Mouse (Mus musculus): ENCODE data around the gene Wwox.

Gene Wwox

DNA sequence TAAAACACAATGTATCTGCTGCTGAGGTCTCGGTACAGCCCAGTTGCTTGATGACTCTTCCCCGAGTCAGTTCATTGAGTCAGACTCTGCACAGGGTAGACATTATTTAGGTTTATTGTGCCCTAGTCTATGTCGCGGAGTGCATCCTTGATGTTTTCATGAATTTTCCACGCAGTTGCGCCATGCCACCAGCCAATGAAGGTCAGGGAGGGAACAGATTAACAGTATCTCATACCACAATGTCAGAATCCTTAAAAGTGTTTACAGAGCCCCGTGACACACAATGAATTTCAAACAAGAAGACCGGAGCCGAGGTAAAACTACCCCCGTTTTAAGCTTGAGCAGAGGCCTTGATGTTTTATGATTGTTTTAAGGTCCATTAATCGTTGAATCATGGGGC, 561.3 kb downstream of the Wwox start:
- DNase-seq (ENCODE audit: inconsistent age in 2 of 2, low spot score in 1 of 2), result peak; percentile 34 to 76

DNA sequence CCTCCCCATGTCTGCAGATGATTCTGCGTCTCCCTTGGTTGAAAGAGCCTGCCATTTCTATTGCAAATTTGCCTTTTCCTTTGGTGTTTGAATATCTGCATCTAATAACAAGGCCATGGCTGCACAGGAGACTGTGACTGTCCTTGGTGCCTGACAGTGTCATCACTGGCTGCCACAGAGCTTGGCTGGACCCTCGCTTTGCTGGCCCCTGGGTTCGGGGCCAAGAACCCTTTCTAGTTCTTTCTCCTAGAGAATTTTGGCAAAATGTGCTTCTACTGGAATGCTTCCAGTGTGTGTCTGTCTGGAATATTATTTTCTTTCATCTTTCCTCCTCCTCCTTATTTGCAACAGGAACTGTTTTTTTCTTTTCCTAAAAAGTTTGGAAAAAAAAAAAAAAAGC, 565.6 kb downstream of the Wwox start:
- DNase-seq (ENCODE audit: inconsistent age in 2 of 2, low spot score in 1 of 2), result peak; percentile 56 to 75

DNA sequence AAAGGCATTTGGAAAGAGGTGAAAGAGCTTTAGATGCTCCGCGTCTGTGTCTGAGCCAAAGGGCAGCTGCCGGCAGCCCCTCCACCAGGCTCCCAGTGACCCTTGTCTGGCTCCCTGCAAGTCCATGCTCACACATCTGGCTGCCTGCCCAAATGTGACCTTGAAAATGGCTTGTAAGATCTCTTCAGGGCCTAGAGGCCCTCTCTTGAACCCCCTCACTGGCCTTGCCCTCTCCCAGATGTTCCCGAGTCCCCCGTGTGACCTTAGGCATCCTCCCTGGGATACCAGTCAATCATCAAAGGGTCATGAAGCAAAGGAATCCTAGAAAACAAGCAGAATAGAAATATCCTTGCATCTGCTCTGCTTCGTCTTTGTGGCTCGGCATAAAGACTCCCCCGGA, 567.1 kb downstream of the Wwox start:
- DNase-seq (ENCODE audit: inconsistent age in 2 of 2, low spot score in 1 of 2), result peak; percentile 56 to 76

DNA sequence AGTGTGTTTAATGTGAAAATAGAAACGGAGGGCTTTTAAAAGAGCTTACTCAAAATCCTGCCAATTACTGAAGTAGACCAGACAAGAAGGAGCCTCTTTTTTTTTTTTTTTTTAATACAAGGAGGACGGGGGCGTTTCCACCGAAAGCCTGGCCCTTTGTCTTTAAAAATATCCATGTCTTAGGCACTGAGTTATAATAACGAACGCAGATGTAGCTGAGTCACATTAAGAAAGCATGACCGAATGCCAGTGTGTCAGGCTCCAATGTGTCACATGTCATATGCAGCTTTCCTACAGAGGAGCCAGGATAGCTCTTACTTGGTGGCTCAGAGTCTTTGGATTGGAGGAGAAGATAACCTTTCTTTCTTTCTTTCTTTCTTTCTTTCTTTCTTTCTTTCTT, 567.8 kb downstream of the Wwox start:
- no peak for DNase-seq (ENCODE audit: inconsistent age in 2 of 2, low spot score in 1 of 2)

DNA sequence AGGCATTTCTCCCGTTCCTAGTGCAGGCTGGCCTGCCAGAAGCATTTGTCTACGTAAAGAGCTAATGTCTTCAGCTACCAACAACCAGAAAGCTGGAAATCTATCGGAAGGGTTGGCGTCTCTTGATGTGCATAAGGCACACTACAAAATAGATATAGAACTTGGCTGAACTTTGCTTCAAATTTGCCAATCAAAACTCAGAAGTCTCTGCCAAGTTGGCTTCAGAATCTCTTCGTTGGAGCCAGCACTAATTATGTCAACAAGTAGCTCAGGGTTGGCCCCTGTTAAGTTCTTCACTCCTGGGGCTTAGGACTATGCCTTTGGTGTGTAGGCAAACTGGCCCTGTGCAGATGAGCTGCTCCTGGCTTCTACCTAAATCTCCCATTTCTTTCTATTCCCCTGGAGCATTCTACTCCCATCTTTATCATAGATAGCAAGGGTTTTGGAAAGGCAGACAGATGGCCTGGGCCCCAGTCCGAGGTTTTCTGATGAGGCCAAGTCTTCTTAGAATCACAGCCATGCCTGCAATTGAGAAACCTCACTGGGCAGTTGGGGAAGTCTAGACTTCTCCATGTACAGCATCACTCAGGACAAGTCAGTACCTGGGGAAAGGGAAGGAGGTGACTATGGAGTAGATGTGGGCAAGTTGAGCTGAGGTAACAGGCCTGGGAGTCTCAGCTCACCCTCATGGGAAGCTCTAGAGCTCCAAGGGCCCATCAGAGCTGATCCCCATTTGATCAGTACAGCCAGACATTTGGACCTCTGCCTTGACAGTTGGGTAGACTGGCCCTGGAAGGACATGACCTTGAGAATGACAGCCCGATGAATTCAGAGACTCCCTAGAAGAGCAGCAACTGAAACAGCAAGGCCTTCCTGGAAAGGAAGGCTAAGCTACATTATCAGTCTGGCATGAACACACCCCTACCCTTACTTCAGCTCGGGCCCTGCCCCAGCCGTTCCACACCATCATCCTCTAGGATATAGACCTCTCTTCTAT, 569.5 kb downstream of the Wwox start:
- DNase-seq (ENCODE audit: inconsistent age in 2 of 2, low spot score in 1 of 2), result peak; percentile 67 to 87

DNA sequence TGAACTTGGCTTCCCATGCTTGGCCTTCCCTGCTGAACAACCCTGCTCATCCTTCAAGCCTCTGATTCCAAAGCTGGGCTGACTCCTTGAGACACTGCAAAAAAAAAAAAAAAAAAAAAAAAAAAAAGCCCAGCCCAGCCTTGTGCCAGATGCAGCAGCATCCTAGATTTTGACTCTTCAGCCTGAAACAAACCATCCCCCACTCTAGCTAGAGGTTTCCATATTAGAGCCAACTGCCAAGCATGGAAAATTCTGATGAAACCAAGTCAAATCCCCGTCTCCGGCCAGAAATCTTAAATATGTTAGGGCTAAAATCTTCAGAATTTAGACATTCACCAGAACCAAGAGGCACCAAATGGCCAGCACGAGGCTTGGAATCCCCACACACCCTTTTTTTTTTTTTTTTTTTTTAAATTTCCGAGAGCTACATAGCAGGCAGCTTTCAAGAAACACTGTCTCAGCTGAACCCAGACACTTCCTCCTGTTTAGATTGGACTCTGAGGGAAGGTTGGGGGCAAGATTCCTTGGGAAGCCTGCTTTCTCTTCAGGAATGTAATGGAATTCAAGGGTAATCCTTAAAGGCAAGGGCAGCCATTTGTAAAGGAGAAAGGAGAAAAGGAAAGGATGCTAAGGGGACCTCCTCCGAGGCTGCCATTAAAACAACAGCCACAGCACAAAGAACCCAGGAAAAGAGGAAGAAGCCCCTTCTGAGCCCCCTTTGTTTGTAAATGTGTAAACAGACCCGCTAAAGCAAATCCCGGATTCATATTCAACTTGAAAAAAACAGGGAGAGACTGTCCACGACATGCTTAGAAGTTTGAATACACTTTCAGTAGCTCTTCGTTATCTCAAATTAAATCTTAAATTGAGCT, 570.7 kb downstream of the Wwox start:
- DNase-seq (ENCODE audit: inconsistent age in 2 of 2, low spot score in 1 of 2), result no peak

DNA sequence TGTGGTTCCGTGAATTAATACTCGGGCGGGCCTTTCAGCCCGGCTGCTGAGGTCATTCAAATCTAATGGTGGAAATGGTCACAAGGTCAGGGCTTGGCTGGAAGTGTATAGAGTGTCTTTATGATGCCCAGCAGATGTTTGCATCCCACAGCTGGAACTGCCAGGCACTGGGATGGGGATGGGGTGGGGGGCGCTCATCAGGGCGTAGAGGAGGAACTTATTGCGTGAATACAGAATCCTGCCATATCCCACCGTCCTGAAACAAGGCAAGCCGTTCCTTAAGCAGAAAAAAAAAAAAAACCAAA, 571.3 kb downstream of the Wwox start:
- DNase-seq (ENCODE audit: inconsistent age in 2 of 2, low spot score in 1 of 2), result no peak

DNA sequence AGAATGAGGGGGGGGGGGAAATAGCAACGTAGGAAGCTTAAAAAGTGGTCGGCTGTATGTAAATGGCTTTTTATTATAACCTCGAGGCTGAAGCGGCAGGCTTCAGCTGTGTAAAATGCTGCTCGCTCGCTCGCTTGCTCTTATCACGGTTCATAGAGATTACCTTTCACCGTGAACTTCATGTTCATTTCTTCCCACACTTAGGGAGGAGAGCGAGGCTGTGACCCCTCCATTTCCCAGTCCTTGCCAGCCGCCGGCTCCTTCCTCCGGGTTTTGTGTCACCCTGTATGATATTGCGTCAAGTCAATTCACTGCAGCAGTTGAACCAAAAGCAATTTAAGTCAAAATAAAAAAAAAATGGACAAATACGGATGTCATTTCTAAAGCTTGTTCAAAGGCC, 580.2 kb downstream of the Wwox start:
- no peak for DNase-seq (ENCODE audit: inconsistent age in 2 of 2, low spot score in 1 of 2)

DNA sequence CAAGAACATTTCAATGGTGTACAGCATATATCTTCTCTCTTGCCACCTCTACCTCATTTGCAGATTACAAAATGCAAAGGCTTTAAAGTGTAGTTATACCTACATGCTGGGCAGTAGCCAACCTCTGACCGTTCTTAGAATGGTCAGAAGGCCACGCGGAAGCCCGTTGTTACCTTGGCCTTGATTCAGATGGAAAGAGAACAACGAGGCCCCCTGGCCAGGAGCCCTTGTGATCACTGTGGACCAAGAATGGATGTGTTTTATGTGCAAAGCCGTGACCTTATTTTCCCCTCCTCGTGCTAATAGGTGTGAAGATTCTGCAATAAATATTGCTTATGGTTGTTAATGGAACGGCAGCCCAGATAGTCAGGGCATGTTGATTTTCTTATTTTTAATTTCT, 582.3 kb downstream of the Wwox start:
- peak; percentile 61 to 75 for DNase-seq (ENCODE audit: inconsistent age in 2 of 2, low spot score in 1 of 2)

DNA sequence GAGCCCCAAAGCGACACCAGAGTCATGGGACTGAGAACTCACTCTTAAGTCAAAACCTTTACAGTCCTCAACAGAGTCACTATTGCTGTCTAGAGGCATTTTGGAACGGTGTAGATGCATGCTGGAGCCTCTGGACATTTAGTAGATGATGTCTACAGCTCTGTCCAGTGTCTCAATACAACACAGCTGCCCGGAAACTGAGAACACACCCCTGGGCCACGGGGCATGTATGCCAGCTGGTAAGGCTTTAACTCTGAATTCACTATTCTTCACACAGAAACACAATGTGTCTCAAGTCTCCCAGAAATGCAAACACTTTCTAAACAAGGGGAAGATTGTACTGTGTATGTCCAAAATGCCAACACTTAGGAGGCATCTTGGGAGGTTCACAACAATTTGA, 584.6 kb downstream of the Wwox start:
- DNase-seq (ENCODE audit: inconsistent age in 2 of 2, low spot score in 1 of 2), result no peak

DNA sequence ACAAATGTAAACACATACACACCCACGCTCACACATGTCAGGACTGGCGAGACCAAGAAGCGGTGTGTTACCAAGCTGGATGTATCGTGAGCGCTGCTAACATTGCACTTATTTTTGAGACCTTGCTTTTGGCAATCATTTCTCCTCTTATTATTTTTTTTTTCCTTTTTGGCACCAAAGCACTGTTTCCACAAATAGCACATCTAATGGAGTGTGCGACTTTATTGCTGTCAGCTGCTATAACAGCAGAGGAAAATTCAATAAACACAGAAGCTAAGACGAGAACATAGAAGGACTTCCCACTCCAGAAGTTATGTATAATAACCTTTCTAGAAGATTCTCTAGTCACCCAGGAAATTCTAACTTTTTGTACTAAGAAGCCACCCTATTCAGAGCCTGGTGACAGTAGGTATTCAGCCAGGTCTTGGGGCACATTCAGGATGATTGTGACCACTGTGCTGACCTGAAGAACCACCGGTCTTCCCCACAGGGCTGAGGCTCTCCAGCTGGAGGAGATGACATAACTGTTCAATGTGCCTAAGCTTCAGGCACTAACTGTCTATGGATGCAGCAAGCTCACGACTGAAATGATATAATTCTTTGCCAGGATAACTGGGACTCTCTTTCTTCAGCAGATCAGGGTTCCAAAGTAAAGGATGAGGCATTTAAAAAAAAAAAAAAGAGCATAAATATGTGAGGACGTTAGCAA, 586.1 kb downstream of the Wwox start:
- DNase-seq (ENCODE audit: inconsistent age in 2 of 2, low spot score in 1 of 2), result no peak

DNA sequence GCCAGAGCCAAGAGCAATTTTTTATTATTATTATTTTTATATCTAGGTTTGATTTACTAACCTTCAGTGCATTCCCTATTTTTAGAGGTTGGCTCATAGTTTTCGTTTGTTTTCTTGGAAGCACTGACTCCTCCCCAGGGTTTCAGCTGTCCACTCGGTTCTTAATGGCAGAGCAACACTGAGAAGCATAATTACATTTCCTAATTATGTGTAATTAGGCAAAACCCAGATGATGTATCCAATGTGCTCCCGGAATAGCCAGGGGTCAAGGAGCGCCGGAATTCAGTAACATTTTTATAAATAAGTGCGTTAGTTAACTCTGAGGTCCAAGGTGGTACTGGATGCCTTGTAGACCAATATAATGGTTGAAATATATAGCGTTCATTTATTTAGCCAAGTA, 586.7 kb downstream of the Wwox start:
- DNase-seq (ENCODE audit: inconsistent age in 2 of 2, low spot score in 1 of 2), result no peak

DNA sequence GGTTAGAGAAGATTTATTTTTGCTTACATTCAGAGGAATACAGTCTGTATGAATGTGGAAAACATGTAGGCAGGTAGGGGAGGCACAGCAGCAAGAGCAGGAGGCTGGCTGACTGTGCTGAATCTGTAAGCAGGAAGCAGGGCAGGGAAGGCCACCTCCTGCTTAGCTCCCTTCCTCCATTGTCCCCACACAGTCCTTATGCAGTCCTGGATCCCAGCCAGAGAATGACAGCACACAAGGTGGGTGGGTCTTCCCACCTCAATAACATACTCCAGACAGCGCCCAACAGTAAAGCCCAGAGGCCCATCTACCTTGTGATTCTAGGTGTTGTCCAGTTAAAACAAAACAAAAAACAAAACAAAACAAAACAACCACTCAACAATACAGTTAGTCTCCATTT, 593.7 kb downstream of the Wwox start:
- no peak for DNase-seq (ENCODE audit: inconsistent age in 2 of 2, low spot score in 1 of 2)

DNA sequence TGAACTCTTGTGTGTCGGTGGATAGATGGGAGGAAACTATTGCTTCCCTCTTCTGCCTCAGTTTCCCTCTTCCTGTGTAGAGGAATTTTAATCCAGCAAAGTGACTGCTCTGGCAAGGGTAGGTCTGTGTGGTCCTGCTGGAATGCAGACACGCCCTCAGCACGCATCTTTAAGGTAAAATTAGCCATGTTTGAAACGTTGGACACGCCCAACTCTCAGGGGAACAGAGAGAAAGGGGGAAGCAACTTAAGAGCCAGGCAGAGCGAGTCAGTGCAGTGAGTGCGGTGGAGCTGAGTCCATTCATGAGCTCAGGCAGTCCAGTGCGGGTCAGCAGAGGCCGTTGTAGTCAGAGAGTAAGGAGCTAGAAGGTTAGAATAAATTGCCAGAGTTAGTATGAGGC, 596.6 kb downstream of the Wwox start:
- no peak for DNase-seq (ENCODE audit: inconsistent age in 2 of 2, low spot score in 1 of 2)

DNA sequence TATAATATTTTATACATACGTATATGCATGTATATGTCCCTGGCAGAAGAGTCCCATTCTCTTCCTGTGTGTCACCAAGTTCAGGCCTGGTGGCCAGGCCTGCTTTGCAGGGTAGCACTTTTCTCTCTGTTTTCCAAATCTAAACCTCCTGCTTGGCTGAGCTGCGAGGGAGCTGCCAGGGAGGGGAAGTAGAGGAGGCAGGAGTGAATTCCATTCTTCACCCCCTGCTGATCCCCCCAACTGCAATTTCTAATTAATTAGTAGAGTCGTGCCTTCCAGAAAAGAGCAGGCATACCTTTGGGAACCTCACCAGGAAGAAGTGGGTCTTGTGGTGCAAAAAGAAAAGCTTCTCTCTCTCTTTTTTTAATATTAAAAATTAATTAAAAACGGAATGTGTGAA, 599.0 kb downstream of the Wwox start:
- DNase-seq (ENCODE audit: inconsistent age in 2 of 2, low spot score in 1 of 2), result no peak

DNA sequence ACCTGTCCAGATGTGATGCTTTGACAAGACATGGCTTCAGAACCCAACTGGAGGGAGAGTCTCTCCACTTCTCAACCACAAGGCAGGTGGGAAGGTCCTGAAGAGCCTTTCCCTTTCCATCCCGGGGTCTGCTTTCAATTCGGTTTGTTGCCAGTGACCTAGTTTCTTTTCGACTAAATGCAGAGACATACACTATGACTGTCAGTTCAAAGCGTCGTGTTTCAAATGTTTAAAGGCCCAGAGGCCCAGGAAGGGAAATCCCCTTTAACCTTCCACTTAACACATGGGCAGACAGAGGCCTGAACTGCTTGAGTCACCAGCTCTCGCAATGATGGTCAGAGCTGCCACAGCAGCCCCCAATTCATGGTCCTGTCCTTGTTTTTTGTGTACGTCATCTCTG, 606.3 kb downstream of the Wwox start:
- DNase-seq (ENCODE audit: inconsistent age in 2 of 2, low spot score in 1 of 2), result peak in 1 of 2 experiments; percentile 27

DNA sequence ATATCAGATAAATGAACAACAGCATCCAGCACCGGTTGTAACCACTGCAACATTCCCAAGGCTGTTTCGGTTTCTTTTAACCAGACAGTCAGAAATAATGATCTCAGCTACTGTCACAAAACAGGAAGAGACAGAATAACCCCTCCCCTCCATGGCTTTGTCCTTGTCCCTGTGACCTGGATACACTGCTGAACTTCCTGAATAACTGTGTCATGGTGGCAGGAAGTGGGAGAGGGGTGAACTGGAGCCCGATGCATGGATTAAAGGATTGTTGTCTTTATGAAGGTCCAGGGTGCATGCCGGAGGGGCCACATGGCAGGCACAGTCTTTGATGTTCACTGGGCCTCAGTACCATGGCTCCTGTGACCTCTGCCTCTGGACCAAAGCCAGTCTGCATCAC, 607.0 kb downstream of the Wwox start:
- peak; percentile 28 to 75 for DNase-seq (ENCODE audit: inconsistent age in 2 of 2, low spot score in 1 of 2)

DNA sequence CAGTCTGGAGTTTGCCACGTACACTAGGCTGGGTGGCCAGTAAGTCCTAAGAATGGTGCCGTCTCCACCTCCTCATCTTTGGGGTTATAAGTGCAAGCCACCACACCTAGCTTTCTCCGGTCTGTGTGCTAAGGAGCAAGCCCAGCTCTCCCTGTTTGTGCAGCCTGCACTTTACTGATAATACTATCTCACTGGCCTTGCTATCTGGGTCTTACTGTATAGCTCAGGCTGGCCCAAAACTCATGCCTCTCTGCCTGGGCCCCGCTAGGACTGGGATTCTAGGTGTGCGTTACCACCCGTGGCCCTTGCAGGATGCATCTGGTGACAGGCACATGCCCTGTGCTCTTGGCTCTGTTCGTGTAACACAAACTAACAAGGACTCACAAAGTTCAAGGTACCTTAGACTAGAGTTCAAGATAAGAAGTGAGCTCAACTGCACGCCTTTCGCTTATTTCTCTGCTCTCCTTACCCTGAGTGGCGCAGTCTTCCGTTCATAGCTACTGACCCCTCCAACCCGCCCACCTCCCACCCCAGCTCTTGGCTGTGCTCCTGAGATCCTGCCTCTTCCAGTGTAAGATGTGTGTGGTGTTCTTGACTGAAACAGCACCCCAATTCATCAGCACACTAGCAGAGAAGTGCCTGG, 618.9 kb downstream of the Wwox start:
- peak in 1 of 2 experiments; percentile 68 for DNase-seq (ENCODE audit: inconsistent age in 2 of 2, low spot score in 1 of 2)

DNA sequence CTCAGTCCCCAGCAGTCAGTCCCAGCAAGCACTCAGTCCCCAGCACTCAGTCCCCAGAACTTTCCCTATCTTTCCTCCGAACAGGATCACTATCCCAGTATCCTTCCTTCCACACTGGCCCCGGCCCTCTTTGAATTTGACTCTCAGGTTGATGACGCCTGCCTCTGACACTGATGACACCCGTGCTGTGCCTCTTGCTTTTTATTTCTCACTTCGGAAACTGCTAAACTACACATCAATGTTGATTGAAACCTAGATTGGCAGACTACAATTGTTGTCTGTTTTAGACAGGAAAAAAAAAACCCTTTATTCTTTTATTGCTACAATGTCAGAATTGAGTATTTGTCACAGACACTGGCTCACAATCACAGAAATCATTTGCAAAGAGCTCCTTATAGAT, 624.2 kb downstream of the Wwox start:
- DNase-seq (ENCODE audit: inconsistent age in 2 of 2, low spot score in 1 of 2), result no peak

DNA sequence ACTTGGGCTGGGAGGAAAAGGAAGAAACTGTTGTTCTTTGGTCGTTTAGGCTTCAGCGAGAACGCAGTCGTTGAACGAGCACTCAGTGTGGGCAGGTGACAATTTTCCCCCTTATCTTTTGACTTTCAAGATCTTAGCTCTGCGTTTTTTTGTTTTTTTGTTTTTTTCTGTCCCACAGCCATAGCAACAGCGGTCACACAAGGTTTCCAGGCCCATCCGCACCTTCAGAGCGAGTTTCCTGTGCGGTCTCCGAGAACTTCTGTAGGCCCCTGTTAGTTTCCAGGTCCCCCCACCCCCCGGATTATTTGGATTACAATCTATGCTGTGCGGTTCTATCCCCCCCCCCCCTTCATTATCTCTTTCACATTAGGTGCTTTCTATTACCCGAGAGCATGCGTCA, 625.2 kb downstream of the Wwox start:
- DNase-seq (ENCODE audit: inconsistent age in 2 of 2, low spot score in 1 of 2), result no peak

DNA sequence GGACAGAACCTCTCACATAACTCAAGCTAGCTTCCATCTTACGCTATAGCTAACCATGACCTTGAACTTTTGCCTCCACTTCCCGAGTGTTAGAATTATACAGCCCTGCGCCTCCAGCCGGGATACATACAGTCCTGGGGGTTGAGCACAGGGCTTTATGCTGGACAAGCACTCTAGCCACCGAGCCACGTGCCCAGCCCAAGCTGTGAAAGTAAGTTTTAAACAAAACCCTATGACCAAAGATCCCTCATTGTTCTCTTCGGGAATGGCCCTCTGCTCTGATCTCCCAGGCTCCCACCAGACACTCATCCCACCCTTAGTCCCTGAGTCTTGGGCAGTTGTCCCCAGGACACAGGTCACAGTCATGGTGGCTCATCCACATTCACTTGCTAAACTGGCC, 625.9 kb downstream of the Wwox start:
- DNase-seq (ENCODE audit: inconsistent age in 2 of 2, low spot score in 1 of 2), result no peak

All from adrenal gland, adult (tissue).